Mouse (Mus musculus) lung, embryonic 16.5 days (tissue): Measurements from ENCODE around the gene Emp3. TPM values are rescaled to one million over a fixed set of nuclear protein-coding genes. Genes with fewer than 3 reads are reported as not detected.
"Not testable (repeated sequence)": the region's sequence is repeated elsewhere in the genome, so short reads cannot be mapped to it uniquely, and the experiment has no call there.

Experiments used
- ATAC-seq: fragments of 200-750 bp; cut with Nextera tagmentation; 2 replicates; pipeline ENCODE4 v1.8.0; 2017; ENCODE audit warnings: low read depth, mild to moderate bottlenecking, moderate library complexity
- H3K27ac ChIP-seq: fragments of 300-500 bp; sonication (generic); 2 replicates; pipeline ENCODE4 v1.5.1; 2014; ENCODE audit warnings: mild to moderate bottlenecking, control low read depth, low read length
- H3K27me3 ChIP-seq: fragments of 300-500 bp; sonication (generic); 2 replicates; pipeline ENCODE4 v1.6.1; 2014; ENCODE audit warnings: low read depth, low read length, mixed read lengths; ENCODE audit not compliant: control insufficient read depth, insufficient read depth
- H3K36me3 ChIP-seq: fragments of 300-500 bp; sonication (generic); 2 replicates; pipeline ENCODE4 v1.6.1; 2014; ENCODE audit warnings: low read length; ENCODE audit not compliant: control insufficient read depth, insufficient read depth
- H3K4me1 ChIP-seq: fragments of 300-500 bp; sonication (generic); replicated peaks from 2 replicates; pipeline ENCODE4 v1.6.1; 2014; ENCODE audit warnings: low read length, mixed read lengths; ENCODE audit not compliant: control insufficient read depth, insufficient read depth
- H3K4me2 ChIP-seq: fragments of 300-500 bp; sonication (generic); 2 replicates; pipeline ENCODE4 v1.6.1; 2014; ENCODE audit warnings: low read depth, low read length, control low read depth
- H3K4me3 ChIP-seq: fragments of 300-500 bp; sonication (generic); 2 replicates; pipeline ENCODE4 v1.5.1; 2014; ENCODE audit warnings: mild to moderate bottlenecking, low read length, control low read depth
- H3K9ac ChIP-seq: fragments of 300-500 bp; sonication (generic); 2 replicates; pipeline ENCODE4 v1.6.1; 2014; ENCODE audit warnings: low read length, control low read depth
- H3K9me3 ChIP-seq: fragments of 300-500 bp; sonication (generic); 2 replicates; pipeline ENCODE4 v1.6.1; 2016; ENCODE audit warnings: low read length; ENCODE audit not compliant: control insufficient read depth
- WGBS: fragments of 180-500 bp; shearing (Covaris S2); extraction: QIAGEN DNeasy Blood & Tissue Kit; methylation state at CpG from one replicate; pipeline ENCODE4 v1.1.7; 2014; 5-methylcytosine and 5-hydroxymethylcytosine counted together
- polyA plus RNA-seq: library from polyadenylated mRNA; unstranded; fragments of >200 nt; fragmentation: Nextera tagmentation; extraction: Ambion mirVana; gene quantifications from 2 replicates; pipeline ENCODE4 v1.2.1, GENCODE M21; 2015

Emp3 gene
- polyA plus RNA-seq, 1 experiment from 2014 or later: 177 TPM

DNA sequence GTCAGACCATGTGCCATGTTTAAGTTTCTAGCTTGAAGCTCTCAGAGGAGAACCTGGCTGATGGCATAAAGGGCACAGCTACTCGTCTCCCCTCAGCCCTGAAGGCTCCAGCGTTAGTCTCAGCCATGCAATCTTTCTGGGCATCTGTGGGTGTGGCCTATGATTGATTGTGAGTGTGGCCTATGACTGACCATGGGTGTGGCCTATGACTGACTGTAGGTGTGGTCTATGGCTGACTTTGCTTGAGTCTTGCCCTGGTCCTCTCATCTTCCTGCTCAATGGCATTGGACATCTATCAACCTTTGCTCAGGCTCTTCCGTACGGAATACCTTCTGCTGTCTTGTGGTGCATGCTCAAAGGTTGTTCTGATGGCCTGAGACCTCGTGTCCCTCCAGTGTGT is 19.6 kb downstream of the Emp3 start:
- WGBS: 52% methylated on average over 5 of the region's 5 CpGs
- no peak for ATAC-seq
- Histone ChIP-seq H3K27ac (no peak overlapping the region), H3K4me1 (peaks cover 4% of the 10 kb centered on the region; the same call in 1 of the 2 replicates), H3K9me3 (no peaks in the 10 kb centered on the region), H3K9ac (no peak overlapping the region), H3K4me3 (no peak overlapping the region), H3K36me3 (no peaks in the 10 kb centered on the region), H3K27me3 (no peaks in the 10 kb centered on the region), H3K4me2 (no peak overlapping the region)

DNA sequence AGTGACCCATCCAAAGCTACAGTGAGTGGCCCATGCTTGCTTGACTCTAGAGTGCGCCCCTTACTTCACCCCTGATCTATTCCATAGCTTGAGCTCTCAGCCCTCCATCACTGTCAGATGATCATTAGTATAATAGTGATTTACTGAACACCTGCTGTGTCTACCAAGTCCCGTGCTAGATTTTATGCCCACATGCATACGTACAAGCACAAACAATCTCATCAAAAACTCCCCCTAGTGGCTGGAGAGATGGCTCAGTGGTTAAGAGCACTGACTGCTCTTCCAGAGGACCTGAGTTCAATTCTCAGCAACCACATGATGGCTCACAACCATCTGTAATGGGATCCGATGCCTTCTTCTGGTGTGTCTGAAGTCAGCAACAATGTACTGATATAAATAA is 23.1 kb downstream of the Emp3 start:
- not testable (repeated sequence) for H3K9ac ChIP-seq, H3K4me1 ChIP-seq, H3K9me3 ChIP-seq, H3K27me3 ChIP-seq, ATAC-seq, H3K27ac ChIP-seq, H3K4me3 ChIP-seq, H3K36me3 ChIP-seq
- H3K4me2 ChIP-seq: peak overlapping the region; percentile 95
- 59% methylated on average over 4 of the region's 4 CpGs for WGBS

DNA sequence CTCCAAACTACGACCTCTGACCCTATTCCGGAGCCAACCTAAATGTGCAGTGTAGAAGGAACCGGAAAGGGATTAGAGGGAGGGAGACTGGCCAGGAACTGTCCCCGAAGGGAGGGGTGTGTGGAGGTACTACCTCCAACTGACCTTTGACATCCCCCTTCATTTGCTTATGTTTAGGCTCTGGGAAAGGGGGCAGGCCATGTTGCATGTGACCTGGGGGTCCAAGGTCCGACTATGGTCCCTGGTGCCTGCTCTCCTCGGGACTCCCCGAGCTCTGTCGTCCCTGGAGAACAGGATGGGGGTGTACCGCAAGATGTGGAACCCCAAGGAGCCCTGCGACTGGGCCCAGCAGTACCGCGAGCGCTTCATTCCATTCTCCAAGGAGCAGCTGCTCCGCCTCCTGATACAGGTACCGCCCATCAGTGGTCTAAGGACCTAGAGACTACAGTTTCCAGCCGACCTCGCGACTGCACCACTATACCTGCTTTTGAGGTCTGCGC is 23.9 kb downstream of the Emp3 start:
- ATAC-seq: peak; percentile 63
- Histone ChIP-seq H3K27me3 (no peaks in the 10 kb centered on the region), H3K9me3 (no peaks in the 10 kb centered on the region), H3K4me1 (peaks cover 8% of the 10 kb centered on the region; the same call in 1 of the 2 replicates), H3K27ac (peak overlapping the region; percentile 89), H3K4me3 (peak overlapping the region; percentile 65), H3K9ac (peak overlapping the region; percentile 80), H3K36me3 (no peaks in the 10 kb centered on the region), H3K4me2 (peak overlapping the region; percentile 95)
- 1% methylated on average over 19 of the region's 19 CpGs for WGBS

DNA sequence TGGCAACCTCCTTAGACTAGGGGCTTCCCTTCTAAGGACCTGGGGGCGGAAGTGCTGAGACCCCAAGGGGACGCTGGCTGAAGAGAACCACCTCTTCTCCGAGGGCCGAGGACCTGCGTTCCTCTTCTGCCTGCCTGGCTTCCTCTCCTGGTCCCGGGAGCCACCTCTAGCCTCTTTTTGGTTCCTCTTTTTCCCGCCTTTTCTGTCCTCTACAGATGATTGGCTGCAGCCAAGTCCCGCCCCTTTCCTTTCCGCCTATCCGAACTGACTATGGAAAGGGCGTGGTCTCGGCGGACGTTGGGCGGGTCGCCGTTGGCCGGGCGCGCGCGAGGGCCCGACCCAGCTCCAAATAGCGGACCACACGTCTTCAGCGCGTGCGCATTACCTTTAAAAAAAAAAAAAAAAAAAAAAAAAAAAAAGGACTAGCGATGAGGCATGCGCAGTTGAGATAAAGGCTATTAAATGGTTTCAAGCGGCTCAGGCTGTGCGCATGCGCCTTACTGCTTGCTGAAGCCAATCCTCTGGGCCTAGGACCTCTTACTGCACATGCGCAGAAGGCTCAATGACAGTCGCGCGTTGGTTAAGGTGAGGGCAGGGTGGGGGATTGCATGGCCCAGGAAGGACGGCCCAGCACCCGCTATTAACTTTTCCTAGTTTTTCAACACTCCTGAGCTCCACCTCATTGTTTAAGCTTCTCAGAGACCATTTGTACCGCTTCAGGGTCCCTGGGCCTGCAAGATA is 24.5 kb downstream of the Emp3 start, which contains the start of the genes Syngr4 and Tmem143:
Gene Syngr4 (minus strand): TSS at position 198 of the 741 bp plus-strand sequence.
Gene Tmem143 (plus strand): TSS at position 425 of the 741 bp plus-strand sequence.
- H3K4me1 ChIP-seq: peaks cover 8% of the 10 kb centered on the region; the same call in 1 of the 2 replicates

DNA sequence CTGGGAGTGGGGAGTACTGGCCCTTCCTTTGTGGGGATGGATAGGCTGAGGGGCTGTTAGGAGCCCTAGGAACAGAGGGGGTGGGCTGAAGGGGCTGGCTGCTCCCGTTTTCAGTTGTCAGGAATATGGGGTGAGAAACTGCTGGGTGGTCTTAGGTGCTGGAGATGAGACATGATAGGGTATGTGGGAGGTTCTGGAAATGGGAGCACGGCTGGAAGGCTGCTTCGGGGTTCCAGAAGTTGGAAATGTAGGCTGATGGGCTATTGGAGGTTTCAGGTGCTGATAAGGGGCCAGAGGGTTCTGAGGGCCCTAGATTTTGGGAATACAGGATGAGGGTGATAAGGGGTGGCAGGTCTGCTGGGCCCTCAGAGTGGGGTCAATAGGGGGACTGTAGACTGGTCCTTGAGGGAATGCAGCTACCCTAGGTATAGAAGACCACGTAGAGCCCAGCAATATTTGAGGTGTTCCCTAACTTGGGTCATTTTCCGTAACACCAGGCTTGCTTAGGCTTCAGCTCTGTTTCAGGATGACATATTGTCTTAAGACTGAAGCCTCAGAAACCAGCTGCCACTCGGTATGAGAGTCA is 25.2 kb downstream of the Emp3 start:
- Histone ChIP-seq H3K9ac (peak overlapping the region; percentile 61), H3K9me3 (no peaks in the 10 kb centered on the region), H3K27me3 (no peaks in the 10 kb centered on the region), H3K4me1 (peaks cover 8% of the 10 kb centered on the region; the same call in 1 of the 2 replicates), H3K36me3 (no peaks in the 10 kb centered on the region), H3K4me2 (peak overlapping the region; percentile 95), H3K27ac (peak overlapping the region; percentile 23; the same call in 1 of the 2 replicates), H3K4me3 (peak overlapping the region; percentile 65)
- 69% methylated on average over 6 of the region's 6 CpGs for WGBS
- ATAC-seq: 0 out of 2 replicates have a peak, but pooled peaks have one; percentile 0

More for the DNA sequence above, 24.5 kb downstream of the Emp3 start, which contains the start of the genes Syngr4 and Tmem143:
- Histone ChIP-seq H3K9ac (peak within 1 kb of the TSS; percentile 80), H3K27ac (peak within 1 kb of the TSS; percentile 89), H3K9me3 (no peaks in the 10 kb centered on the region), H3K27me3 (no peaks in the 10 kb centered on the region), H3K36me3 (no peaks in the 10 kb centered on the region), H3K4me2 (peak within 1 kb of the TSS; percentile 95), H3K4me3 (peak within 1 kb of the TSS; percentile 65)
- ATAC-seq: peak; percentile 93
- 2% methylated on average over 40 of the region's 40 CpGs for WGBS

DNA sequence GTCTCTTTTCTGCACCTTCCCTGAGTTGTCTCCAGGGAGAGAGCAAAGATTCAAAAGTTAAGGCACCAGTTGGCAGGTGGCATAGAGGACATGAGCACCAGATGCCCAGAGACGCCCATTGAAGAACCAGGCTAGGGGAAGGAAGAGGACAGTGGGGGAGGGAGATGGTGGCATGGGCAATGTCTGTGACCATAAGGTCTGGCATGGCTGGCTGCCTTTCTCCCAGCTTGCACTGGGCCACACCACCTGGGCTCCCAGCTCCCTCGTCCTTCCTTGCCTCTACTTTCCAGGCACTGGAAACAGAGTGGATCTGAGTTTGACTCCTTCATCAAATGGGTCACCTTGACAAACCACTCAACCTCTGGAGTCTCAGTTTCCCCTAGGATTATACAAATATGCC is 28.6 kb downstream of the Emp3 start:
- Histone ChIP-seq H3K4me2 (no peak overlapping the region), H3K27ac (no peak overlapping the region), H3K9me3 (no peaks in the 10 kb centered on the region), H3K36me3 (no peaks in the 10 kb centered on the region), H3K9ac (no peak overlapping the region), H3K4me3 (no peak overlapping the region), H3K27me3 (no peaks in the 10 kb centered on the region), H3K4me1 (peaks cover 8% of the 10 kb centered on the region; the same call in 1 of the 2 replicates)
- WGBS: 82% methylated on average over 2 of the region's 2 CpGs
- no peak for ATAC-seq

DNA sequence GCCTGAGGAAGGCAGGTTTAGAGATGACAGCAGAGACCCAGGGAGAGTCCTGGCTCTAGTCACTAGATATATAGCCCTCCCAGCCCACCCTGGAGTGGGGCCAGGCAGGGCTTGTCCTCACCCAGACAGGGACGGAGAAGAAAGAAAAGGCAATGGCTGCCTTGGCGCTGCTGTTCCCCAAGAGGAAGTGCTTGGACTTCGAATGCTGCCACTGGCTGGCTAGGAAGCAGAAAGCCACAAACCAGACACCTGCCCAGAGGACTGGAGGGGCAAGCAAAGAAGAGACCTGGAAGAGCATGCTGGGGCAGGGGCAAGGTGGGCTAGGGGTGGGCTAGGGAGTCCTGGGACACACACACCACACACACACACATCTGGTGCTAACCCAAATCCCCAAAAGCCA is 34.0 kb downstream of the Emp3 start:
- ATAC-seq: no peak
- no peaks in the 10 kb centered on the region for H3K27me3 ChIP-seq
- H3K4me2 ChIP-seq: no peak overlapping the region
- H3K27ac ChIP-seq: no peak overlapping the region
- no peak overlapping the region for H3K4me3 ChIP-seq
- WGBS: 52% methylated on average over 3 of the region's 3 CpGs
- H3K36me3 ChIP-seq: peaks cover 22% of the 10 kb centered on the region
- no peaks in the 10 kb centered on the region for H3K4me1 ChIP-seq
- no peaks in the 10 kb centered on the region for H3K9me3 ChIP-seq
- H3K9ac ChIP-seq: no peak overlapping the region

DNA sequence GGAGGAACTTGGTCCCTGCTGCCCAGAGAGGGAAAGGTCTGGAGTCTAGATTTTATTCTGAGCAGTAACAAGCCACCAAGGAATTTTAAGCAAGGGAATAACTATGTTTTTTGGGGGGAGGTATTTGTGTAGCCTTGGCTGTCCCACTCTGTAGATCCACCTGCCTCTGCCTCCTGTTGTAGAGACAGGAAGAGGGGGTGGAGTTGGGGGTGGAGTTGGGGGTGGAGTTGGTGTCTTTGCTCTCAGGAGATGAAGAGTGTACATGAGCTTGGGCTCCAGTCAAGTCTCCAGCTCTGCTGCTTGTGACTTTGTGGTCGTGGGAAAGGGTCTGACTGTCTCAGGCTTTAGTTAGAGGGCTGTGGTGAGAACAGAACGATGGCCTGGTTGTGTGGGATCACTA is 40.2 kb downstream of the Emp3 start:
- no peak overlapping the region for H3K4me2 ChIP-seq
- 84% methylated on average over 2 of the region's 2 CpGs for WGBS
- no peak overlapping the region for H3K4me3 ChIP-seq
- no peak for ATAC-seq
- H3K36me3 ChIP-seq: peaks cover 67% of the 10 kb centered on the region
- no peak overlapping the region for H3K9ac ChIP-seq
- H3K27ac ChIP-seq: no peak overlapping the region
- H3K27me3 ChIP-seq: no peaks in the 10 kb centered on the region
- H3K4me1 ChIP-seq: no peaks in the 10 kb centered on the region
- H3K9me3 ChIP-seq: no peaks in the 10 kb centered on the region

DNA sequence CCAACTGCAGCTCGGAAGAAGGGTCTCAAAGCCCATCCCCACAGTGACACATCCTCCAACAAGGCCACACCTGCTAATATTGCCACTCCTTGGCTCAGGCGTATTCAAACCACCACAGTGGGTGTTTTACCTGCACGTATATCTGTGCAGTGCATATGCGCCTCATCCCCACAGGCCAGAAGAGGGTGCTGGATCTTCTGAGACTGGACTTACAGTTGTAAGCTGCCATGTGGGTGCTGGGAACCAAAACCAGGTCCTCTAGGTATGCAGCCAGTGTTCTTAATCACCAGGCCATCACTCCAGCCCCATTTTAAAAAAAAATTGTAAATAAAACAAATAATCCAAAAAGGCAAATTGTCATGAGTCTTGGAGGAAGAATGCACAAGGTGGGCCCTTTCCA is 40.7 kb downstream of the Emp3 start:
- Histone ChIP-seq H3K36me3 (peaks cover 68% of the 10 kb centered on the region), H3K27ac (no peak overlapping the region), H3K4me2 (no peak overlapping the region), H3K27me3 (no peaks in the 10 kb centered on the region), H3K4me3 (no peak overlapping the region), H3K4me1 (no peaks in the 10 kb centered on the region), H3K9me3 (no peaks in the 10 kb centered on the region), H3K9ac (no peak overlapping the region)
- WGBS: 93% methylated on average over 4 of the region's 4 CpGs
- no peak for ATAC-seq
